Mouse (Mus musculus) adrenal gland, postnatal 10 days (tissue): ENCODE measurements at regions not wholly inside any gene's neighbourhood (a gene's known extent, or its start where the extent isn't known, plus 50 kb on each side); places are given as distances from the start of the nearest gene placed in this dataset.

ENCODE experiments used
- DNase-seq: peaks from one replicate; pipeline ENCODE4 v3.0.0; 2021; ENCODE audit warnings: mixed read lengths

DNA sequence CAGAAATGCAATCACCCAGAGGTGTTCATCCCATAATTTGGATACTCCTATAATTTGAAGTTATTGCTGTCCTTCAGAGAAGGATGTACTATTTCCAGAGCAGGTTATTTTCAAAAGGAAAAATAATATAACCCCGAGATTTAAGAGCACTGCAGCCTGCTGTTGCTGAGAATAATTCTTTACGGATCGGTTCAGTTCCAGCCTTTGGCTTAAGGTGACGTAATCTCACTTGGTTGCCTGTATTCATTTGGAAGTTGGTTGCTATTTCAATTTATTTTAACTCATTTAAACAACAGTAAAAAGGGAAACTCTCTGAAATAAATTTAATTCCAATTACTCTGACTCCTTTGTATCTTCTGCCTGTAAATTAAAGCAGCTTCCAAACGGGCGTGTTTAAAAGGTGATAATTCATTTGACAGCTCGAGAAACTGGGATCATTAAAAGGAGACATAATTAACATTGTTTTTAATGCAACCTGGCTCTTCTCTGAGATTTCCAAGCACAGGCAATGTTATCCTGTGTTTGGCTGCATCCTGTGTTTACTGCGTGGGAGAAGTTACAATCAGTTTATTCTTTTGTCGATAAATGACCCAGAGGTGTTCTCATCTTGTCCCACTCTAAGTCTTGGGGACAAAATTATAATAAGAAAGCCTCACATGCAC is 568.5 kb downstream of the Gm16223 start:
- DNase-seq = no peak

DNA sequence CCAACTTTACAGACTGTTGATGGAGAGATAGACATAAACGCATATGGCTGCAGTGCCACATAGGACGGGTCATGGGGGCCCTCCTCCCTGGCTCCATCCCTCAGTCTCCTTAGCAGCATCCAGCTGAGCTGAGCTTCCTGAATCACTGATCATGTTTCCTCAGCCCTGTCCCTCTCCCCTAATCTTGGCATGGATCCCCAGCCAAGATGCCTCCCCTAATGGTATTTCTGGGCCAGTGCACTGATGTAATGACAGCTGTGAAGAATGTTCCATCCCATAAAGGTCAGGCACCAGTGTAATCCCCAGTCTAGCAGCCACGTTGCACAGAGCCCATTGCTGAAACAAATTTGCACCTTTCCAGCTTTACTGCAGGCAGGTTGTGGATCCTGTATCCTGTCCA is 576.5 kb upstream of the Cpeb2 start:
- DNase-seq = peak; percentile 3

DNA sequence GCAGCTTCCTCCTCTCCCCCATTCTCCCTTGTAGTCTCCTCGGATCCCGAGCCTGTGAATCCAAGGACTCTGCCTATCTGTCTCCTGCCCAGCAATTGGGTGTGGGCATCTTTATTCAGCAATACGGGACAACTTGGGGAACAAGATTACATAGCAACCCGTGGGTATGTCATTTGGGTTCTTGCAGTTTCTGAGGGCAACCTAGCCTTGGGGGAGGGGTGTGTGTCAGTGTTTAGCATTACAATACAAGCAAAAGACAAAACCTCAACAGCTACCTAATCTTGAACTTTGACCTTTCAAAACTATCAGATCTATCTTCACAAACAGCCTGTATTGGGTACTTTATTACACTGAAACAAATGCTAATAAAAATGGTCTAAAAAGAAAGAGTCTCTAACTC is 573.0 kb upstream of the Cpeb2 start:
- no peak for DNase-seq

DNA sequence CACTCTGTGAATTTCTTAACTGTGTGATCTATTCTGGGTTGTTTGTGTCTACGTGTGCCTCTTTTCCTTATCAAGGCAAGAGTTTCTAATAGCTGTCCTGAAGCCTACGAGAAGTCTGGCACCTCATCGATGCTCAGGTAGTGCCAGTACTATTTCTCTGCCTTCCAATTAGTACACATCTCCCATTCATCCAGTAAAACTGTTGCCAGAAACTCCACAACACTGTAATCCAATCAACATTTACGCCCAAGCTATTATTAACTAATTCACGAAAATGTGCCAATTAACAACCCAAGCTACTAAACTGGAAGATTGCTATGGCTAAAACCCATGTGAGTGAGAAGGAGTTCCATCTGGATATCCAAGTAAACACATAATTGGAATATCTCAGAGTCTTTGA is 553.4 kb upstream of the Cpeb2 start:
- DNase-seq = no peak

DNA sequence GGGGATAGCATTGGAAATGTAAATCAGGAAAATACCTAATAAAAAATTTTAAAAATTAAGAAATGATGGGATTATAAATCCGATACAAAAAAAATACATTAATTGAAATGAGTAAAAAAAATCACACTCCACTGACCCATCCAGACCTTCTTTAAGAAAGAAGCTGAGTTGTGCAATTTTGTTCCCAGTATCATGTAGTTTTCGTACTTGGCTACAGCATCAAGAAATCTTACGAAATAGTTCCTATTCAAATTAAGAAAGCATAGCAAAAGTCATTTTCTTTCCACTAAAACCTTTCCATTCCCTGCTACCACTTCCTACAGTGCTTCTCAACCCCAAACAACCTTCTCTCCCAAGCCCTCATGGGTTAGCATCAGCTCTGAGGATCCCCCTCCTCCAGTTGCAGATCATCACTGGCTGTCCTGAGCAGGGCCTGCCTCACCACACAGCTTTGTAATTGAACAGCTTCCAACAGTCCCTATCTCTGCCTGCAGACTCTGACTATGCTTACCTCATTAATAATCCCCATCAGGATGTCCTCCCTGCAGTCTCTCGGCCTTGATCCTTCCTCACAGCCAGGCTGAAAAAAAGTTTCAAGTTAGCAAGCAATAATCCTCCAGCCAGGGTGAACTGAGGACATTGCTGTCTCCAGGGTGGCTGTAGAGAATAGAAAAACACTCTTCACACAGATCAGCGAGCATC is 547.5 kb upstream of the Cpeb2 start:
- DNase-seq = peak; percentile 61

DNA sequence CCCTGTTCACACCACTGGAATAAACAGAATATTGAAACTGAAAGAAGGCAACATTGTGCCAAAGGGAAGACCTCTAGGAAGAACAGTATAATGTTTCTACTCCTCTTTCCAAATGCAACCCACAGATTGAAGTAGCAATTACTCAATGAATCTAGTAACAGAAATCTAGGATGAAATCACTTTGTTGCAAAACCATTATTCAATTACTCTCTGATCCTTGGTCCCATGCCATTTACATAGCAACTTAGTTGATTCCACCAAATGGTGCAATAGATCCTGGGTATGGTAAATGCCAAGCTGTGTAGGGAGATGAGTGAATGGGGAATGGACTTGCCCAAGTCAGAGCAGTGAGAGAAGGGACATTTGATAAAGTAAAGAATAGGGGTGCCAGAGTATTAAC is 545.8 kb upstream of the Cpeb2 start:
- no peak for DNase-seq
